Mouse (Mus musculus) megakaryocyte-erythroid progenitor cell, adult 5-6 weeks (primary cell): Measurements from ENCODE around the gene 2410015M20Rik. TPM values are rescaled to one million over a fixed set of nuclear protein-coding genes. Genes with fewer than 3 reads are reported as not detected.

Experiments used
- ATAC-seq: replicated peaks from 2 replicates; pipeline ENCODE4 v1.8.0; 2016; ENCODE audit warnings: mild to moderate bottlenecking, inconsistent platforms; ENCODE audit not compliant: severe bottlenecking, poor library complexity, low FRiP score, low TSS enrichment
- total RNA-seq, 2 experiments: library from RNA; stranded (forward) in 1 of 2; stranded (reverse) in 1 of 2; fragments of 200-1000, 215-1000 nt in 1 of 2; fragments of >200 nt in 1 of 2; fragmentation: Nextera tagmentation in 1 of 2; gene quantifications; 2 replicates each; pipeline ENCODE4 v1.2.3; 2014 to 2017

Gene 2410015M20Rik
- total RNA-seq, 2 experiments from 2014 or later, result 126 to 171 TPM

GRCm38 (mm10) chr17:56584257-56585130 is 25.1 kb downstream of the 2410015M20Rik start, which contains the start of the genes Safb2 and Safb:
Gene Safb2 (minus strand): TSS chr17:56584585.
Gene Safb (plus strand): TSS chr17:56584825.
- ATAC-seq, result peak; percentile 81

- ATAC-seq, result no peak
Observed at GRCm38 (mm10) chr17:56583611-56584256, 25.8 kb downstream of the 2410015M20Rik start.

GRCm38 (mm10) chr17:56583071-56583470 is 26.5 kb downstream of the 2410015M20Rik start:
- ATAC-seq, result no peak

GRCm38 (mm10) chr17:56572939-56573338 is 36.6 kb downstream of the 2410015M20Rik start:
- no peak for ATAC-seq

- ATAC-seq, result no peak
Observed at GRCm38 (mm10) chr17:56572154-56572553, 37.4 kb downstream of the 2410015M20Rik start.

GRCm38 (mm10) chr17:56570287-56570686 is 39.3 kb downstream of the 2410015M20Rik start:
- ATAC-seq, result no peak

- ATAC-seq, result no peak
Observed at GRCm38 (mm10) chr17:56567370-56567769, 42.2 kb downstream of the 2410015M20Rik start.

GRCm38 (mm10) chr17:56566918-56567317 is 42.7 kb downstream of the 2410015M20Rik start:
- ATAC-seq, result no peak

GRCm38 (mm10) chr17:56566293-56566692 is 43.3 kb downstream of the 2410015M20Rik start:
- ATAC-seq, result no peak

- ATAC-seq, result no peak
Observed at GRCm38 (mm10) chr17:56561866-56562265, 47.7 kb downstream of the 2410015M20Rik start.

GRCm38 (mm10) chr17:56560131-56560530 is 49.4 kb downstream of the 2410015M20Rik start:
- no peak for ATAC-seq

- ATAC-seq, result peak; percentile 46; the same call in 1 of the 2 replicates
Observed at GRCm38 (mm10) chr17:56559386-56559785, 50.2 kb downstream of the 2410015M20Rik start.

- peak; percentile 54 for ATAC-seq
Observed at GRCm38 (mm10) chr17:56558448-56558847, 51.1 kb downstream of the 2410015M20Rik start.

Other genes starting within 250 kb of the 2410015M20Rik start
- gene Ptprs, start 133.3 kb downstream of the 2410015M20Rik start, total RNA-seq (2014; fragmentation: Nextera tagmentation), result 55.7 and 65.0 TPM in 2 replicates
- 36.6 and 48.3 TPM in 2 replicates for gene Ptprs, start 133.3 kb downstream of the 2410015M20Rik start, total RNA-seq (2017)
- not detected in 2 replicates for gene Znrf4, start 97.3 kb downstream of the 2410015M20Rik start, total RNA-seq (2014; fragmentation: Nextera tagmentation)
- not detected in 2 replicates for gene Znrf4, start 97.3 kb downstream of the 2410015M20Rik start, total RNA-seq (2017)
- gene Gm20219, start 55.4 kb downstream of the 2410015M20Rik start, total RNA-seq (2014; fragmentation: Nextera tagmentation), result 2.8 TPM in 1 of 2 replicates, not detected in the other
- gene Gm20219, start 55.4 kb downstream of the 2410015M20Rik start, total RNA-seq (2017), result not detected in 2 replicates
- gene Safb2, start 25.2 kb downstream of the 2410015M20Rik start, total RNA-seq (2014; fragmentation: Nextera tagmentation), result 158 and 166 TPM in 2 replicates
- gene Safb2, start 25.2 kb downstream of the 2410015M20Rik start, total RNA-seq (2017), result 108 and 115 TPM in 2 replicates
- 122 and 171 TPM in 2 replicates for gene Safb, start 24.9 kb downstream of the 2410015M20Rik start, total RNA-seq (2014; fragmentation: Nextera tagmentation)
- gene Safb, start 24.9 kb downstream of the 2410015M20Rik start, total RNA-seq (2017), result 92.4 and 103 TPM in 2 replicates
- gene Rpl36, start 3.6 kb upstream of the 2410015M20Rik start, total RNA-seq (2014; fragmentation: Nextera tagmentation), result 2,912 and 4,512 TPM in 2 replicates
- gene Rpl36, start 3.6 kb upstream of the 2410015M20Rik start, total RNA-seq (2017), result 2,001 and 2,083 TPM in 2 replicates
- 59.8 and 63.2 TPM in 2 replicates for gene Lonp1, start 17.1 kb upstream of the 2410015M20Rik start, total RNA-seq (2014; fragmentation: Nextera tagmentation)
- gene Lonp1, start 17.1 kb upstream of the 2410015M20Rik start, total RNA-seq (2017), result 76.5 and 108 TPM in 2 replicates
- not detected in 2 replicates for gene Catsperd, start 18.4 kb upstream of the 2410015M20Rik start, total RNA-seq (2014; fragmentation: Nextera tagmentation)
- gene Catsperd, start 18.4 kb upstream of the 2410015M20Rik start, total RNA-seq (2017), result 0.38 TPM in 1 of 2 replicates, not detected in the other
- 81.7 and 94.5 TPM in 2 replicates for gene Ranbp3, start 63.5 kb upstream of the 2410015M20Rik start, total RNA-seq (2014; fragmentation: Nextera tagmentation)
- 50.6 and 58.1 TPM in 2 replicates for gene Ranbp3, start 63.5 kb upstream of the 2410015M20Rik start, total RNA-seq (2017)
- gene Ndufa11, start 108.0 kb upstream of the 2410015M20Rik start, total RNA-seq (2014; fragmentation: Nextera tagmentation), result 181 and 226 TPM in 2 replicates
- 75.6 and 167 TPM in 2 replicates for gene Ndufa11, start 108.0 kb upstream of the 2410015M20Rik start, total RNA-seq (2017)
- gene Vmac, start 108.3 kb upstream of the 2410015M20Rik start, total RNA-seq (2014; fragmentation: Nextera tagmentation), result 4.5 and 5.5 TPM in 2 replicates
- 4.1 and 7.6 TPM in 2 replicates for gene Vmac, start 108.3 kb upstream of the 2410015M20Rik start, total RNA-seq (2017)
- gene Nrtn, start 147.8 kb upstream of the 2410015M20Rik start, total RNA-seq (2014; fragmentation: Nextera tagmentation), result not detected in 2 replicates
- gene Nrtn, start 147.8 kb upstream of the 2410015M20Rik start, total RNA-seq (2017), result not detected in 2 replicates
- 21.6 and 28.6 TPM in 2 replicates for gene Dus3l, start 155.0 kb upstream of the 2410015M20Rik start, total RNA-seq (2014; fragmentation: Nextera tagmentation)
- gene Dus3l, start 155.0 kb upstream of the 2410015M20Rik start, total RNA-seq (2017), result 13.9 and 17.9 TPM in 2 replicates
- 5.4 and 6.6 TPM in 2 replicates for gene Prr22, start 160.5 kb upstream of the 2410015M20Rik start, total RNA-seq (2014; fragmentation: Nextera tagmentation)
- 1.3 and 2.3 TPM in 2 replicates for gene Prr22, start 160.5 kb upstream of the 2410015M20Rik start, total RNA-seq (2017)
- 23.0 and 29.3 TPM in 2 replicates for gene Rfx2, start 221.2 kb upstream of the 2410015M20Rik start, total RNA-seq (2014; fragmentation: Nextera tagmentation)
- gene Rfx2, start 221.2 kb upstream of the 2410015M20Rik start, total RNA-seq (2017), result 4.7 and 10.5 TPM in 2 replicates